Mouse (Mus musculus) liver, embryonic 11.5 days (tissue): ENCODE measurements around the gene Saa2. TPM values are rescaled to one million over a fixed set of nuclear protein-coding genes. Genes with fewer than 3 reads are reported as not detected.
"Not testable (repeated sequence)": the region's sequence is repeated elsewhere in the genome, so short reads cannot be mapped to it uniquely, and the experiment has no call there.

Experiments
- ATAC-seq: fragments of 200-750 bp; cut with Nextera tagmentation; replicated peaks from 2 replicates; pipeline ENCODE4 v1.8.0; 2017; ENCODE audit warnings: moderate number of reproducible peaks, mild to moderate bottlenecking, moderate TSS enrichment, moderate library complexity; ENCODE audit not compliant: low FRiP score
- DNase-seq: peaks from one replicate; pipeline ENCODE4 v3.0.0-alpha.2; 2017; ENCODE audit warnings: low spot score
- H3K27ac ChIP-seq: fragments of 300-500 bp; sonication (generic); 2 replicates; pipeline ENCODE4 v1.5.1; 2014; ENCODE audit warnings: mild to moderate bottlenecking, low read depth, low read length, control low read depth
- H3K27me3 ChIP-seq: fragments of 300-500 bp; sonication (generic); replicated peaks from 2 replicates; pipeline ENCODE4 v1.6.1; 2014; ENCODE audit warnings: low read length, mixed read lengths; ENCODE audit not compliant: control insufficient read depth, insufficient read depth
- H3K36me3 ChIP-seq: fragments of 300-500 bp; sonication (generic); 2 replicates; pipeline ENCODE4 v1.6.1; 2014; ENCODE audit warnings: mild to moderate bottlenecking, low read length, moderate library complexity, mixed read lengths; ENCODE audit not compliant: control insufficient read depth, insufficient read depth
- H3K4me1 ChIP-seq: fragments of 300-500 bp; sonication (generic); replicated peaks from 2 replicates; pipeline ENCODE4 v1.6.1; 2014; ENCODE audit warnings: low read length, mixed read lengths; ENCODE audit not compliant: control insufficient read depth, insufficient read depth
- H3K4me2 ChIP-seq: fragments of 300-500 bp; sonication (generic); 2 replicates; pipeline ENCODE4 v1.6.1; 2014; ENCODE audit warnings: mild to moderate bottlenecking, control low read depth, moderate library complexity
- H3K4me3 ChIP-seq: fragments of 300-500 bp; sonication (generic); 2 replicates; pipeline ENCODE4 v1.5.1; 2014; ENCODE audit warnings: low read depth, low read length, control low read depth
- H3K9ac ChIP-seq: fragments of 300-500 bp; sonication (generic); 2 replicates; pipeline ENCODE4 v1.6.1; 2014; ENCODE audit warnings: low read depth, low read length, control low read depth
- H3K9me3 ChIP-seq: fragments of 300-500 bp; sonication (generic); 2 replicates; pipeline ENCODE4 v1.6.1; 2016; ENCODE audit warnings: low read length, inconsistent platforms, mixed read lengths; ENCODE audit not compliant: control insufficient read depth
- WGBS: fragments of 180-500 bp; shearing (Covaris S2); extraction: QIAGEN DNeasy Blood & Tissue Kit; methylation state at CpG from one replicate; pipeline ENCODE4 v1.1.7; 2014; 5-methylcytosine and 5-hydroxymethylcytosine counted together
- polyA plus RNA-seq: library from polyadenylated mRNA; unstranded; fragments of >200 nt; fragmentation: Nextera tagmentation; extraction: Ambion mirVana; gene quantifications from 2 replicates; pipeline ENCODE4 v1.2.1, GENCODE M21; 2014

Gene Saa2
- polyA plus RNA-seq, 1 experiment from 2014 or later = not detected

DNA sequence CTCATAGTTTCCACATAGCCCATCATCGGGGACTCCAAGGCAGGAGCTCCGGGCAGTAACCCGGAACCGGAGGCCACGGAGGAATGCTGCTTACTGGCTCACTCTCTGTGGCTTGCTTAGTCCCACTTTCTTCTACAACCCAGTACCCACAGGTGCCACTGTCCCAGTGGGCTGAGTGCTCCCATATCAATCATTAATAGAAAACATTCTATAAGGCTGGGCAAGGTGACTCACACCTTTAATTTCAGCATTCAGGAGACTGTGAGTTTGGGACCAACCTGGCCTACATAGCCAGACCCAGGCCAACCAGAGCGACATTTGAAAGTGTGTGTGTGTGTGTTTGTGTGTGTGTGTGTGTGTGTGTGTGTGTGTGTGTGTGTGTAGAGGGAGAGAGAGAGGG lies 28.2 kb upstream of the Saa2 start:
- no peaks in the 10 kb centered on the region for H3K27me3 ChIP-seq
- H3K9ac ChIP-seq = no peak overlapping the region
- no peak for ATAC-seq
- H3K27ac ChIP-seq = no peak overlapping the region
- H3K4me3 ChIP-seq = no peak overlapping the region
- no peaks in the 10 kb centered on the region for H3K36me3 ChIP-seq
- no peaks in the 10 kb centered on the region for H3K9me3 ChIP-seq
- no peaks in the 10 kb centered on the region; the same call in 1 of the 2 replicates for H3K4me1 ChIP-seq
- no peak for DNase-seq
- no peak overlapping the region for H3K4me2 ChIP-seq
- WGBS = 94% methylated on average over 6 of the region's 6 CpGs

GRCm38 (mm10) chr7:46723849-46724248 lies 27.7 kb upstream of the Saa2 start:
- H3K9ac ChIP-seq = no peak overlapping the region
- no peak for ATAC-seq
- no peak for DNase-seq
- 71% methylated on average over 3 of the region's 3 CpGs for WGBS
- H3K4me1 ChIP-seq = no peaks in the 10 kb centered on the region; the same call in 1 of the 2 replicates
- H3K36me3 ChIP-seq = no peaks in the 10 kb centered on the region
- no peak overlapping the region for H3K4me3 ChIP-seq
- no peak overlapping the region for H3K4me2 ChIP-seq
- no peaks in the 10 kb centered on the region for H3K27me3 ChIP-seq
- H3K27ac ChIP-seq = no peak overlapping the region
- H3K9me3 ChIP-seq = no peaks in the 10 kb centered on the region

DNA sequence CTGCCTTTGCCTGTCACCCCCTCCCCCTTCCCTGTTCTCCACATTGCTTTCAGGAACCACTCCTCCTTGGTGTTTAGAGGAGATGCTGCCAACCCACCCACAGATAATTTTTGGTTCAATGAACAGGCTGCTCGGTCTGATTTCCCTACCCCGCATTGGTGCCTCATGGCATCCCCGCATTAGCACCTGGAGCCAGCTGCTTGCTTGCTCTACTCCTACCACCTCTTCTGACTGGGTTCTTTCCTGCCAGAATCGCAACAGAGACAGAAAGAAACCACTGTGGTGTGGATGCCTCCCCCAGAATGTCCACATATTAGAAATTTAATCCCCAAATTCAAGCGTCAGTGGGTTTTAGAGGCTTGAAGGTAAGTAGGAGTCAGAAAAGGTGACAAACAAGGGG lies 27.2 kb upstream of the Saa2 start:
- H3K27me3 ChIP-seq = no peaks in the 10 kb centered on the region
- WGBS = 77% methylated on average over 5 of the region's 5 CpGs
- H3K9me3 ChIP-seq = no peaks in the 10 kb centered on the region
- no peak overlapping the region for H3K4me2 ChIP-seq
- no peak overlapping the region for H3K4me3 ChIP-seq
- ATAC-seq = no peak
- no peak overlapping the region for H3K9ac ChIP-seq
- no peaks in the 10 kb centered on the region; the same call in 1 of the 2 replicates for H3K4me1 ChIP-seq
- no peaks in the 10 kb centered on the region for H3K36me3 ChIP-seq
- DNase-seq = no peak
- no peak overlapping the region for H3K27ac ChIP-seq

DNA sequence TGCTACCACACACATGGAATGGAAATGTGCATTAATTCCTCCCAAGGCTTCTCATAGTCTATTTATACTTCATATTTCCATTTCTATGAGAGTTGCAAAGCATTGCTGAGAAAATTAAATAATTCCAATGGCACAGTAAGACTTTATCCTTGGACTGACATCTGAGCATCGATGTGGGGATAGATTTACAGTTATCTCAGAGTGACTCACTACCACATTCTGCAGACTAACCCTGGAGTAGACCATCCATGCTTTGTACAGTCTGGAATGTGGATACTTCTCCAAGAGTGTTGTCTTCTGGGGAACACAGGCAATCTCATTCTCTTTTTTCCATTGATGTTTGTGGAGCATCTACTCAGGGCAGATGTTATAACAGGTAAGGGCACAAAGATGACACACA lies 24.0 kb upstream of the Saa2 start:
- WGBS = 82% methylated on average over 1 of the region's 1 CpGs
- DNase-seq (no peak), ATAC-seq (no peak)
- H3K9me3 ChIP-seq = no peaks in the 10 kb centered on the region
- H3K4me1 ChIP-seq = no peaks in the 10 kb centered on the region; the same call in 1 of the 2 replicates
- no peak overlapping the region for H3K9ac ChIP-seq
- no peak overlapping the region for H3K27ac ChIP-seq
- H3K36me3 ChIP-seq = no peaks in the 10 kb centered on the region
- no peaks in the 10 kb centered on the region for H3K27me3 ChIP-seq
- no peak overlapping the region for H3K4me3 ChIP-seq
- H3K4me2 ChIP-seq = no peak overlapping the region

GRCm38 (mm10) chr7:46732458-46732857 lies 19.1 kb upstream of the Saa2 start, which contains the start of gene Saa4:
Gene Saa4, minus strand, starts transcription at chr7:46732603.
- Histone ChIP-seq H3K27me3 (no peaks in the 10 kb centered on the region), H3K9ac (no peak within 1 kb of the TSS), H3K27ac (no peak within 1 kb of the TSS), H3K4me3 (no peak within 1 kb of the TSS), H3K4me1 (no peaks in the 10 kb centered on the region), H3K9me3 (no peaks in the 10 kb centered on the region), H3K36me3 (no peaks in the 10 kb centered on the region), H3K4me2 (peak within 1 kb of the TSS; percentile 18; the same call in 1 of the 2 replicates)
- ATAC-seq (0 out of 2 replicates have a peak, but pooled peaks have one; percentile 41), DNase-seq (no peak)
- WGBS = 73% methylated on average over 4 of the region's 4 CpGs

DNA sequence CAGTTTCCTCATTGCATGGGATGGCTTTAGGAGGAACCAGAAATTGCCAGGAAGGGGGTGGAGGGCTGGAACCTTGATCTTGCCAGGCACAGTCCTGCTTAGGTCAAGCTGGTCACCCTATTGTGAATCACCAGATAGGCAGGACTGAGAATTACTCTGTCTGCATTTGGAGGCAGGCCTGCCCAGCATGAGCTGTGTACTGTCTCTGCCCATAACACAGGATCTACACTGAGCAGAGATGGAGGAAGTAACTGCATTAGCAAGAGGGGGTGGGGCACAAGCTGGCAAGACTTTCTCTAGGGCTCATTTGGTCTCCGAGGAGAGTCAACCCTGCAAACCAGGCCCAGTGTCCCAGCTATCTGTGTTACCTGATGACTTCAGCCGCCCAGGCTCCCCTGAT lies 16.6 kb upstream of the Saa2 start:
- no peaks in the 10 kb centered on the region for H3K9me3 ChIP-seq
- no peak overlapping the region for H3K27ac ChIP-seq
- WGBS = 60% methylated on average over 2 of the region's 2 CpGs
- DNase-seq (no peak), ATAC-seq (no peak)
- no peaks in the 10 kb centered on the region for H3K27me3 ChIP-seq
- H3K9ac ChIP-seq = no peak overlapping the region
- H3K4me3 ChIP-seq = no peak overlapping the region
- H3K36me3 ChIP-seq = no peaks in the 10 kb centered on the region
- H3K4me2 ChIP-seq = no peak overlapping the region
- H3K4me1 ChIP-seq = no peaks in the 10 kb centered on the region

- Histone ChIP-seq H3K4me1 (no peaks in the 10 kb centered on the region), H3K36me3 (no peaks in the 10 kb centered on the region), H3K27ac (no peak overlapping the region), H3K4me3 (no peak overlapping the region), H3K9ac (no peak overlapping the region), H3K27me3 (no peaks in the 10 kb centered on the region), H3K9me3 (no peaks in the 10 kb centered on the region), H3K4me2 (no peak overlapping the region)
- ATAC-seq (no peak), DNase-seq (no peak)
- 73% methylated on average over 12 of the region's 12 CpGs for WGBS
Measured at GRCm38 (mm10) chr7:46738561-46739460, 12.8 kb upstream of the Saa2 start.

- WGBS = 75% methylated on average over 5 of the region's 5 CpGs
- ATAC-seq, H3K9me3 ChIP-seq, H3K4me3 ChIP-seq, H3K36me3 ChIP-seq, DNase-seq, H3K27ac ChIP-seq, H3K4me2 ChIP-seq, H3K27me3 ChIP-seq, H3K4me1 ChIP-seq, H3K9ac ChIP-seq: not testable (repeated sequence)
Measured at GRCm38 (mm10) chr7:46740041-46740440, 11.5 kb upstream of the Saa2 start.

DNA sequence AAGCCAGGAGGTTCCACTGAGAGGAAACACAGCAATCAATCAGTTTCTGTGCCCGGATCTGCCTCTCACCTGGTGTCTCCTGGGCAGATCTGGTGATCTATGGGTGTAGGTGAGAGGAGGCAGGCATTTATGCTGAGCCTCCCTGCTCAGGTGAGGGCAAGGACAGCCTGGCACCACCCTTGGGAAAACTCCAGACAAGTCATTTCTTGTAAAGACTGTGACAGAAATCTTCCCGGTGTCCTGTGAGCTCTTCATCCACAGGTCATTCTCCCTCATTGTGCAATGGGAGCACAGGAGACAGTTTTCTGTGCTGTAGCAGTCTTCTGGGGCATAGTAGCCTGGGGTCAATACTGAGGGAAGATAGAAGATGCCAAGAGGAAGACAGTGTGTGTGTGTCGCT lies 8.7 kb upstream of the Saa2 start, which contains the start of gene Saa1:
Gene Saa1, minus strand, starts transcription at position 101 of the 400 bp plus-strand sequence.
- H3K9ac ChIP-seq, H3K27me3 ChIP-seq, ATAC-seq, DNase-seq, H3K27ac ChIP-seq, H3K4me2 ChIP-seq, H3K4me1 ChIP-seq, H3K36me3 ChIP-seq, H3K4me3 ChIP-seq, H3K9me3 ChIP-seq: not testable (repeated sequence)
- WGBS = 66% methylated on average over 3 of the region's 3 CpGs
